Mouse (Mus musculus) lung, postnatal 10 days (tissue): ENCODE data around the gene Pik3cg.
"Not testable (repeated sequence)": the region's sequence is repeated elsewhere in the genome, so short reads cannot be mapped to it uniquely, and the experiment has no call there.

ENCODE experiments used
- DNase-seq: peaks from one replicate; pipeline ENCODE4 v3.0.0; 2021

Pik3cg gene

GRCm38 (mm10) chr12:32207948-32208891 lies at the start of gene Pik3cg:
Pik3cg (minus strand) TSS chr12:32208659.
- peak; percentile 27 for DNase-seq

GRCm38 (mm10) chr12:32248483-32248882 lies 40.0 kb upstream of the Pik3cg start:
- no peak for DNase-seq

GRCm38 (mm10) chr12:32245566-32246233 lies 37.2 kb upstream of the Pik3cg start:
- peak; percentile 36 for DNase-seq

GRCm38 (mm10) chr12:32243586-32243985 lies 35.1 kb upstream of the Pik3cg start:
- no peak for DNase-seq

- not testable (repeated sequence) for DNase-seq
Measured at GRCm38 (mm10) chr12:32239134-32239533, 30.7 kb upstream of the Pik3cg start.

- DNase-seq = no peak
Measured at GRCm38 (mm10) chr12:32238433-32238832, 30.0 kb upstream of the Pik3cg start.

GRCm38 (mm10) chr12:32237839-32238238 lies 29.4 kb upstream of the Pik3cg start:
- DNase-seq = no peak

GRCm38 (mm10) chr12:32237139-32237538 lies 28.7 kb upstream of the Pik3cg start:
- no peak for DNase-seq

GRCm38 (mm10) chr12:32236450-32236849 lies 28.0 kb upstream of the Pik3cg start:
- DNase-seq = no peak

GRCm38 (mm10) chr12:32233871-32234270 lies 25.4 kb upstream of the Pik3cg start:
- no peak for DNase-seq

- DNase-seq = no peak
Measured at GRCm38 (mm10) chr12:32231398-32231797, 22.9 kb upstream of the Pik3cg start.

GRCm38 (mm10) chr12:32223629-32224028 lies 15.2 kb upstream of the Pik3cg start:
- DNase-seq = no peak

GRCm38 (mm10) chr12:32222758-32223385 lies 14.4 kb upstream of the Pik3cg start:
- no peak for DNase-seq

- no peak for DNase-seq
Measured at GRCm38 (mm10) chr12:32220387-32220786, 11.9 kb upstream of the Pik3cg start.

- DNase-seq = no peak
Measured at GRCm38 (mm10) chr12:32215143-32215542, 6.7 kb upstream of the Pik3cg start.

- DNase-seq = no peak
Measured at GRCm38 (mm10) chr12:32212702-32213101, 4.2 kb upstream of the Pik3cg start.

- DNase-seq = no peak
Measured at GRCm38 (mm10) chr12:32212156-32212555, 3.7 kb upstream of the Pik3cg start.

GRCm38 (mm10) chr12:32211257-32211656 lies 2.8 kb upstream of the Pik3cg start:
- no peak for DNase-seq

GRCm38 (mm10) chr12:32208951-32209350 lies 492 bp upstream of the Pik3cg start:
- no peak for DNase-seq

GRCm38 (mm10) chr12:32207141-32207540 lies 1.3 kb downstream of the Pik3cg start:
- no peak for DNase-seq

GRCm38 (mm10) chr12:32203695-32204094 lies 4.8 kb downstream of the Pik3cg start:
- no peak for DNase-seq

- no peak for DNase-seq
Measured at GRCm38 (mm10) chr12:32202583-32202982, 5.9 kb downstream of the Pik3cg start.

GRCm38 (mm10) chr12:32201932-32202331 lies 6.5 kb downstream of the Pik3cg start:
- no peak for DNase-seq
